Mouse (Mus musculus) MEL (cell line): Measurements from ENCODE around the gene Nme7. TPM values are rescaled to one million over a fixed set of nuclear protein-coding genes. Genes with fewer than 3 reads are reported as not detected.

Source experiments
- DNase-seq: peaks from one replicate; pipeline ENCODE4 v3.0.0; 2011; ENCODE audit warnings: low read depth, low spot score
- H3K27ac ChIP-seq: 2 replicates; pipeline ENCODE4 v1.5.1; 2012; ENCODE audit warnings: low read depth, mild to moderate bottlenecking, control low read depth, low read length, moderate library complexity; ENCODE audit not compliant: control insufficient read depth
- H3K27me3 ChIP-seq, 2 experiments: fragments of 150-350 bp in 1 of 2; sonication (generic) in 1 of 2; 2 replicates each; pipeline ENCODE4 v1.6.1; 2012; ENCODE audit warnings: low read length in 2 of 2, mild to moderate bottlenecking in 2 of 2, improper control_type of control experiment in 1 of 2, moderate library complexity in 1 of 2; ENCODE audit not compliant: insufficient read depth in 2 of 2, control insufficient read depth in 1 of 2
- H3K36me3 ChIP-seq, 2 experiments: 2 replicates each; pipeline ENCODE4 v1.6.1; 2012 to 2014; ENCODE audit warnings: low read length in 2 of 2, improper control_type of control experiment in 1 of 2, inconsistent platforms in 1 of 2, mild to moderate bottlenecking in 1 of 2; ENCODE audit not compliant: insufficient read depth in 2 of 2, control insufficient read depth in 1 of 2
- H3K4me1 ChIP-seq, 2 experiments: fragments of 150-350 bp in 1 of 2; sonication (generic) in 1 of 2; 2 replicates each; pipeline ENCODE4 v1.6.1; 2012; ENCODE audit warnings: low read length in 2 of 2, improper control_type of control experiment in 1 of 2, mild to moderate bottlenecking in 1 of 2; ENCODE audit not compliant: insufficient read depth in 2 of 2, control insufficient read depth in 1 of 2
- H3K4me3 ChIP-seq, 2 experiments: fragments of 150-350 bp in 1 of 2; sonication (generic) in 1 of 2; 2 replicates each; pipeline ENCODE4 v1.5.1; 2012; ENCODE audit warnings: low read depth in 2 of 2, low read length in 2 of 2, mild to moderate bottlenecking in 2 of 2, moderate library complexity in 2 of 2, control low read depth in 1 of 2, improper control_type of control experiment in 1 of 2; ENCODE audit not compliant: control insufficient read depth in 1 of 2, insufficient read depth in 1 of 2
- H3K79me2 ChIP-seq: 2 replicates; pipeline ENCODE4 v1.6.1; 2012; ENCODE audit warnings: mild to moderate bottlenecking, low read length, moderate library complexity; ENCODE audit not compliant: control insufficient read depth, poor library complexity, insufficient read depth
- H3K9ac ChIP-seq: 2 replicates; pipeline ENCODE4 v1.6.1; 2012; ENCODE audit warnings: low read depth, mild to moderate bottlenecking, control low read depth, low read length, moderate library complexity; ENCODE audit not compliant: control insufficient read depth, poor library complexity, severe bottlenecking
- H3K9me3 ChIP-seq: fragments of 150-350 bp; sonication (generic); replicated peaks from 2 replicates; pipeline ENCODE4 v1.6.1; 2012; ENCODE audit warnings: mild to moderate bottlenecking, low read length, improper control_type of control experiment, moderate library complexity; ENCODE audit not compliant: insufficient read depth
- BHLHE40 ChIP-seq: IDR thresholded peaks from 2 replicates; pipeline ENCODE4 v1.6.1; 2012; ENCODE audit warnings: low read depth, mild to moderate bottlenecking, inconsistent platforms, low read length, improper control_type of control experiment, borderline replicate concordance
- CHD1 ChIP-seq: IDR thresholded peaks from 2 replicates; pipeline ENCODE4 v1.6.1; 2012; ENCODE audit warnings: low read depth, mild to moderate bottlenecking, inconsistent platforms, low read length, improper control_type of control experiment
- CHD2 ChIP-seq: IDR thresholded peaks from 2 replicates; pipeline ENCODE4 v1.6.1; 2011; ENCODE audit warnings: low read length, improper control_type of control experiment
- CTCF ChIP-seq, 3 experiments: IDR thresholded peaks in 2 of 3; conservative IDR thresholded peaks in 1 of 3; 2 replicates each; pipeline ENCODE4 v1.5.1; 2011 to 2012; ENCODE audit warnings: low read length in 3 of 3, low read depth in 2 of 3, mild to moderate bottlenecking in 2 of 3, improper control_type of control experiment in 1 of 3, inconsistent platforms in 1 of 3, mixed read lengths in 1 of 3, moderate library complexity in 1 of 3; ENCODE audit not compliant: control insufficient read depth in 1 of 3, insufficient read depth in 1 of 3, poor library complexity in 1 of 3, severe bottlenecking in 1 of 3
- ELF1 ChIP-seq: IDR thresholded peaks from 2 replicates; pipeline ENCODE4 v1.6.1; 2014; ENCODE audit warnings: low read depth, mild to moderate bottlenecking, inconsistent platforms, low read length, improper control_type of control experiment, moderate library complexity
- ETS1 ChIP-seq: IDR thresholded peaks from 2 replicates; pipeline ENCODE4 v1.6.1; 2012; ENCODE audit warnings: low read depth, mild to moderate bottlenecking, inconsistent platforms, low read length, improper control_type of control experiment, moderate library complexity
- GATA1 ChIP-seq: IDR thresholded peaks from 2 replicates; pipeline ENCODE4 v1.6.1; 2011; ENCODE audit warnings: low read depth, low read length, improper control_type of control experiment
- MAZ ChIP-seq: IDR thresholded peaks from 2 replicates; pipeline ENCODE4 v1.6.1; 2012; ENCODE audit warnings: low read depth, mild to moderate bottlenecking, inconsistent platforms, low read length, improper control_type of control experiment
- MXI1 ChIP-seq: IDR thresholded peaks from 2 replicates; pipeline ENCODE4 v1.6.1; 2011; ENCODE audit warnings: mild to moderate bottlenecking, low read depth, low read length, improper control_type of control experiment
- NELFE ChIP-seq: IDR thresholded peaks from 2 replicates; pipeline ENCODE4 v1.6.1; 2011; ENCODE audit warnings: low read depth, low read length, improper control_type of control experiment
- POLR2A ChIP-seq, 2 experiments: IDR thresholded peaks; 2 replicates each; pipeline ENCODE4 v1.6.1; 2011 to 2012; ENCODE audit warnings: low read length in 2 of 2, mild to moderate bottlenecking in 2 of 2, control low read depth in 1 of 2, improper control_type of control experiment in 1 of 2, low read depth in 1 of 2, moderate library complexity in 1 of 2; ENCODE audit not compliant: control insufficient read depth in 1 of 2, insufficient read depth in 1 of 2, poor library complexity in 1 of 2
- TAL1 ChIP-seq: IDR thresholded peaks from 2 replicates; pipeline ENCODE4 v1.6.1; 2012; ENCODE audit warnings: mild to moderate bottlenecking, inconsistent platforms, low read length, moderate library complexity, mixed read lengths
- USF1 ChIP-seq: IDR thresholded peaks from 2 replicates; pipeline ENCODE4 v1.6.1; 2014; ENCODE audit warnings: low read depth, mild to moderate bottlenecking, inconsistent platforms, low read length, improper control_type of control experiment, moderate library complexity
- ZC3H11A ChIP-seq: IDR thresholded peaks from 2 replicates; pipeline ENCODE4 v1.6.1; 2012; ENCODE audit warnings: low read depth, mild to moderate bottlenecking, inconsistent platforms, low read length, improper control_type of control experiment
- polyA plus RNA-seq, 2 experiments: library from polyadenylated mRNA; stranded (reverse) in 1 of 2; unstranded in 1 of 2; fragments of >175 nt in 1 of 2; fragments of >200 nt in 1 of 2; gene quantifications; 2 replicates each; pipeline versions ENCODE4 v1.2.1 to v1.2.4; 2012; ENCODE audit warnings: low replicate concordance in 2 of 2, low read depth in 1 of 2; ENCODE audit not compliant: insufficient read length in 2 of 2, insufficient read depth in 1 of 2, missing spikeins in 1 of 2
- total RNA-seq: library from RNA; depleted of rRNA; stranded (reverse); fragments of 300-350 nt; gene quantifications from 2 replicates; pipeline ENCODE4 v1.2.3, GENCODE M21; 2012; rRNA removed

The Nme7 gene
- total and polyA plus RNA-seq, 3 experiments = 23.2 to 27.6 TPM; not detected in 1

- no peaks in the 10 kb centered on the region for H3K27me3 ChIP-seq
- no peaks in the 10 kb centered on the region for H3K36me3 ChIP-seq
- no peaks in the 10 kb centered on the region for H3K9me3 ChIP-seq
- TF ChIP-seq MAZ (no peak), BHLHE40 (no peak), MXI1 (no peak), ETS1 (no peak)
- no peak overlapping the region for H3K4me3 ChIP-seq
- H3K27ac ChIP-seq = no peak overlapping the region
- H3K4me1 ChIP-seq = no peaks in the 10 kb centered on the region
- no peak for DNase-seq
- H3K79me2 ChIP-seq = no peaks in the 10 kb centered on the region
- no peak overlapping the region for H3K9ac ChIP-seq
These were observed 178.9 kb downstream of the Nme7 start for GRCm38 (mm10) chr1:164482833-164483232.

DNA sequence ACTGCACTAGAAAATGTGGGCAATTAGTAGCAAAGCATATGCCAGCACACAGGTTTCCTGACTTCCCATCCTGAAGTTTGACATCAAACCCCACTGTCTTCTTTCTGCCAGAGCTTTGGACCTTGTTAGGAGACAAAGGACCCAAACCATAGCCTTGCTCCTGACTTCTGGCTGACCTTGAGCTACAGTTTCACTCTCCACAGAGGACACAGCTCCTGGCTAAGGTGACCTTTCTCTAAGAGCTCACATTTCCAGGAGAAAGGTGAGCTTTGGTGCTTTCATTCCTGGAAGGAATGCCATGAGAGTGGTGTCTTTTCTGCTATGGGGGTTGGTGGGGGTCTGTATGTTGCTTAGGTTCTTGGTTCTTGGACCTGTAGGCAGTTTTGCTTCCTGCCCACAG is 179.8 kb downstream of the Nme7 start:
- no peaks in the 10 kb centered on the region for H3K4me1 ChIP-seq
- H3K79me2 ChIP-seq = no peaks in the 10 kb centered on the region
- H3K27ac ChIP-seq = no peak overlapping the region
- H3K9me3 ChIP-seq = no peaks in the 10 kb centered on the region
- DNase-seq = no peak
- TF ChIP-seq GATA1 (no peak), ELF1 (no peak), CHD2 (no peak), USF1 (no peak), NELFE (no peak), ZC3H11A (no peak), CHD1 (no peak), TAL1 (no peak), POLR2A (IDR thresholded peaks at IDR 0.05; ENCODE audit: control insufficient read depth in 1 of 2, insufficient read depth in 1 of 2, low read depth in 1 of 2, low read length in 2 of 2, poor library complexity in 1 of 2) (no peak), CTCF (IDR thresholded peaks at IDR 0.05 in 2 of 3, conservative IDR thresholded peaks at IDR 0.05 in 1 of 3; ENCODE audit: control insufficient read depth in 1 of 3, insufficient read depth in 1 of 3, low read depth in 2 of 3, low read length in 3 of 3, poor library complexity in 1 of 3, severe bottlenecking in 1 of 3) (no peak)
- H3K27me3 ChIP-seq = no peaks in the 10 kb centered on the region
- H3K36me3 ChIP-seq = no peaks in the 10 kb centered on the region
- H3K4me3 ChIP-seq = no peak overlapping the region
- no peak overlapping the region for H3K9ac ChIP-seq

Other genes starting within 250 kb of the Nme7 start
- gene Sell, start 242.1 kb upstream of the Nme7 start, total RNA-seq = not detected in 2 replicates
- gene Sell, start 242.1 kb upstream of the Nme7 start, polyA plus RNA-seq = under 1 TPM in 1 of 2 experiments, not detected in 1; 0.04 TPM
- gene Selp, start 188.9 kb upstream of the Nme7 start, total RNA-seq = not detected in 2 replicates
- gene Selp, start 188.9 kb upstream of the Nme7 start, polyA plus RNA-seq = not detected
- not detected in 2 replicates for gene F5, start 152.3 kb upstream of the Nme7 start, total RNA-seq
- not detected for gene F5, start 152.3 kb upstream of the Nme7 start, polyA plus RNA-seq
- gene Slc19a2, start 55.1 kb upstream of the Nme7 start, total RNA-seq = 9.7 TPM in 2 replicates
- gene Slc19a2, start 55.1 kb upstream of the Nme7 start, polyA plus RNA-seq = 10 to 100 TPM in 1 of 2 experiments, 1 to 10 TPM in 1; 9.0 to 54.2 TPM
- gene Ccdc181, start 28.5 kb upstream of the Nme7 start, total RNA-seq = 11.0 and 13.0 TPM in 2 replicates
- 10 to 100 TPM in 1 of 2 experiments, not detected in 1; 15.8 TPM for gene Ccdc181, start 28.5 kb upstream of the Nme7 start, polyA plus RNA-seq
- gene Blzf1, start 3.4 kb downstream of the Nme7 start, total RNA-seq = 14.1 and 18.2 TPM in 2 replicates
- gene Blzf1, start 3.4 kb downstream of the Nme7 start, polyA plus RNA-seq = 10 to 100 TPM in 1 of 2 experiments, not detected in 1; 17.1 TPM
- 0.23 and 0.26 TPM in 2 replicates for gene Atp1b1, start 154.2 kb downstream of the Nme7 start, total RNA-seq
- gene Atp1b1, start 154.2 kb downstream of the Nme7 start, polyA plus RNA-seq = under 1 TPM in 1 of 2 experiments, not detected in 1; 0.43 TPM